Comparison of ENCODE assay signal across 15 mouse cellular contexts in genomic region chr11:20403456-20403855, GRCm38 (mm10).
"Had no signal": no experiment of that assay in that cellular context is flagged by ENCODE, and none has a peak within 500 bp of the region (broad histone marks: within the 10 kb centered on the region; RNA-seq: fewer than 3 reads in every experiment).

No protein-coding gene starts in this region.

- H3K9me3 ChIP-seq: limb, embryonic 10.5 days; liver, embryonic 15.5 days; midbrain, embryonic 10.5 days; neural tube, embryonic 15.5 days; stomach, embryonic 15.5 days had no signal

- H3K4me3 ChIP-seq: layer of hippocampus, adult 2 months; limb, embryonic 10.5 days; liver, embryonic 15.5 days; midbrain, embryonic 10.5 days; myocyte; neural tube, embryonic 15.5 days; stomach, embryonic 15.5 days had no signal

- H3K27ac ChIP-seq: layer of hippocampus, adult 2 months; limb, embryonic 10.5 days; liver, embryonic 15.5 days; midbrain, embryonic 10.5 days; neural tube, embryonic 15.5 days; stomach, embryonic 15.5 days had no signal

- DNase-seq: kidney, adult 18-20 months; kidney, postnatal 10 days; kidney, postnatal 4 days; lung, adult 2 months; lung, postnatal 10 days; midbrain, embryonic 14.5 days; thymus, adult 2 months; thymus, postnatal 25 days had no signal

- H3K4me1 ChIP-seq: stomach, embryonic 15.5 days had no signal

- H3K27me3 ChIP-seq: liver, embryonic 15.5 days; neural tube, embryonic 15.5 days; stomach, embryonic 15.5 days had no signal

- H3K36me3 ChIP-seq: limb, embryonic 10.5 days; liver, embryonic 15.5 days; midbrain, embryonic 10.5 days; neural tube, embryonic 15.5 days; stomach, embryonic 15.5 days had no signal
